Mouse (Mus musculus): ENCODE measurements around the gene Tdrd7. TPM values are rescaled to one million over a fixed set of nuclear protein-coding genes. Genes with fewer than 3 reads are reported as not detected.

Gene Tdrd7
- total RNA-seq, 2 experiments from 2014 or later, result 9.1 to 9.4 TPM

DNA sequence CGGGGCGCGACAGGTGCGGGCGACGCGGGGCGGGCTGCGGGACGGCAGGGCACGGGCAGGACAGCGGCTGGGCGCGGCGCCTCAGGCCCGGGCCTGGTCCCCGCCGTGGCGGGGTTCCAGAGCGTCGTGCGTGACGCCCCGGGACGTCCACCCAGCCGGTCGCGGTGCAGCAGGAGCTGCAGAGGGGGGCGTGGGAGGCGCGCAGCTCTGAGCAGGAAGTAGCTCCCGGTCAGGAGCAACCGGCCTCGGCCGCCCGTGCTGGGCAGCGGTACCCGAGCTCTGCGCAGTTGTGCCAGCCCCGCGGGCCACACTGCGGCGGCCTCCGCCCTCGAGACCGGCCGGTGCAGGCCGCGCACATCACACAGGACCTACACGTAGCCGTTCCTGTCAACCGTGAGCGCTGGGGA lies 7.3 kb downstream of the Tdrd7 start:
- peak; percentile 69 for DNase-seq

DNA sequence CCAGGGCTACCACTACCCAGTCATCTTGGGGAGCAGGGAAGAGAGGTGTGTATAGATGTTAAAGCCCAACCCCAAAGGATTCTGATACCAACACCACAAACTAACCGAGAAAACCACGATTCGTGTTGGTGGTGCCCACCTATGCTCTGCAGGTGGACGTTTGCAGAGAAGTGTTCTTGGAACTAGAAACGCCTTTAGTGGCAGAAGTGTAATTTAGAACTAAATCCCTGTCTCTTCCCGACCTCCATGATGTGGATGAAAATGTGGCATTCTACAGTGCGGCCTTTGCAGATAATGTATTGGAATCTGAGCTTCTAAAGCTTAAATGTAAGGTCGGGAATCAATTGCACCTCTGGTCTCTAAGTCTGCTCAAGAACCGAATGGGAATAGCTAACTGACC lies 7.8 kb downstream of the Tdrd7 start:
- no peak for DNase-seq

DNA sequence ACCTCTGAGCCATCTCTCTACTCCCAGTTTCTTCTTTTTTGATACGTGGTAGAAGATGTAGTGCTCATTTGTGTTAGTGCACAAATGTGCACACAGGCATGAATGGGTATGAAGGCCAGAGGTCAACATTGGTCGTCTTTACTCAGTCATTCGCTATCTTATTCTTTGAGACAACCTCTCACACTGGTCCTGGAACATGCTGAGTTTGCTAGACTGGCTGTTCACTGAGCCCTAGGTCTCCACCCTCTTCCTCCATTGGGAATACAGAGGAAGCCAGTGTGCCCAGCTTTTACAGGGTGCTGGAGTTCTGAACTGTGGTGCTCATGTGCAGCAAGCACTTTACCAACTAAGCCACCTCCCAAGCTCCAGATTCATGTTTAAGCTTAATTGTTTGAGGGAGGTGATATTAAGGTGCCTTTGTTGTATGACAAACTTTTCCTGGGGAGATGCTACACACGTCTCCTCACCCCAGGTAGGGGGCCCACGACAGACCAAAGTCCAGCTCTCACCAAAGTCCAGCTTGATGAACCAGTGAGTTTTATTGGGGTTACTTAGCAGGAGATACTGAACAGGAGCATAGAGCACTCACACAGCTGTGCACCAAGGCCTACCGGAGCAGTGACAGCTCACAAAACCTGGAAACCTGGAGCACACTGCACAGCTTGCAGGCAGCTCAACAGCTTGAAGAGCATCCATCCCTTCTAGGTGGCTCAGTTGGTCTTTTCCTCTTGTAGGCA lies 12.0 kb downstream of the Tdrd7 start:
- DNase-seq, result no peak

DNA sequence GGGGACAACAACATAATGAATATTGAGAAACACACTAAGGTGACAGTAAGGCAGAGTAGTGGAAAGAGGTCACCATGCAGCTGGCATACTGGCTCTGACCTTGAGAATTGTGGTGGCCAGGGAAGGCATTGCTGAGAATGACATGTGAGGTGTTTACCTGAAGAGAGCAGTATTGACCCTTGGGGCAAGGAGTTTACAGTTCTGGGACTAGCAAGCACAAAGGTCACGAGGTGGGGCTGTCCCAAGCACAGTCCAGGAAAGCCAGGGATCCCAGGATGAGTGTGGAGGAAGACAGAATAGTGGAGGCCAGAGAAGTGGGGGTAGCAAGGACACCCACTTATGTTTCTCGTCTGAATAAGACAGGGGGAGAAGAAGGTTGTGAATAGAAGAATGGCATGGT lies 14.8 kb downstream of the Tdrd7 start:
- no peak for DNase-seq

DNA sequence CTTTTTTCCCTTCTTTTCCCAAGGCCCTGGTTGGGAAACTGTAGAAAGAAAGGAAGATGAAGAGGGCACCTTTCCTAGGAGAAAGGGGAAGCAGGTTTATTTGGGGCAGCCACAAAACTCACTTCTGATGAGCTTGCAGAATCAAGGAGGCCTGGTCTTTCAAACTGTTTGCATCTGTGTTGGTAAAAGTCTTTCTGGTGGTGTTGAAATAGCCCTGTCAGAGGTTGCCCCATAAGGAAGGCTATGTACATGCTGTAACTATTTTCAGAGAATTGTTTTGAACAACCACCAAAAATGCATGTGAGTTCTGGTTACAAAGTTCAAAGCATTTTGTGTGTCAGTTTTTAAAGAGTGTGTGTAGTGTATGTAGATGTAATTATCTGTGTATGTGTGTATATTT lies 15.9 kb downstream of the Tdrd7 start:
- no peak for DNase-seq

DNA sequence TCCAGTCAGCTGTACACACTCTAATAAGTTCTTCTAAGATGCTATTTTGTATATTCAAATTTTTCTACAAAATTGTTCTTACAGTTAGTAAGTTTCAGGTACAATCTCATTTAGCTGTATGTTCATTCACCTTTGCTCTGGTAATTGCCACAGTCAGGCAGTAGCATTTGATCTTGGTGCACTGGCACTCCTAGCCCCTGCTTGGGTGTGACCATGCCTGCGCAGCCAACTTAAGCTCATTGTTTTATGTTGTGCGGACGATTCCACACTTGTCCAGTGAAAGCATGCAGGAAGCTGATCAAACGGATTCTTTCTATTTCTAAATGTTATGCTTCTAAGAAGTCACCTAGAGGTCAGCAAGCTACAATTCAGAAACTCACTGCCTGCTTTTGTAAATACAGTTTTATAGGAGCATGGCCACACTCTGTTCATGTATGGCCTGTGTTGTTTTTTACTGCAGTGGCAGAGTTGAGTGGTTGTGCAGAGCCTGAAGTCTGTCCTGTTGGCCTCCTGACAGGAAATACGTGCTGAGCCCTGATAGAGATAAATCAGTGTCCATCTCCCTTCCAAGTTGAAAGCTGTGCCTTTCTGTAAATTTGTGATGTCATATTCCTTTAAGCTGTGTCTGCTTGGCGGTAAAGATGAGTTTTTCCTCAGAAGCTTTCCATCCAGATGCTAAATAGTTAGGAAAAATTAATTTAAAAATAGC lies 25.4 kb downstream of the Tdrd7 start:
- no peak for DNase-seq

DNA sequence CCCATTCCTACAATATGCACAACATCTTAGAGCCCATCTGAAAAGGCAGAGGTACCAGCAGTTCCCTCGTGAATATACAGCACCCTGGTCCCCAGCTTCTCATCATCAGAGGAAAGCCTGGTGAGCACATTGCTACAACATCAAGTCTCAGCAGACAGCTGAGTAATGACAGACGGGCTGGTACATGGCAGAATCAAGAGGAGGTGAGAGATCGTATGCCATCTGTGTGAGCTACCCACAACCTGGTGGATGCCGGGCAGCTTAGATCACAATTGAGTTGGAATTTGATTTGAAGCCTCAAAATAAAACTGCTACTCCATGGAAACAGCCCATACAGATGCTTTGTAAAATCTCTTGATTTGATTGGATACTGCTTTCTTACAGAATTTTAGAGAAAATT lies 33.4 kb downstream of the Tdrd7 start:
- no peak for DNase-seq

DNA sequence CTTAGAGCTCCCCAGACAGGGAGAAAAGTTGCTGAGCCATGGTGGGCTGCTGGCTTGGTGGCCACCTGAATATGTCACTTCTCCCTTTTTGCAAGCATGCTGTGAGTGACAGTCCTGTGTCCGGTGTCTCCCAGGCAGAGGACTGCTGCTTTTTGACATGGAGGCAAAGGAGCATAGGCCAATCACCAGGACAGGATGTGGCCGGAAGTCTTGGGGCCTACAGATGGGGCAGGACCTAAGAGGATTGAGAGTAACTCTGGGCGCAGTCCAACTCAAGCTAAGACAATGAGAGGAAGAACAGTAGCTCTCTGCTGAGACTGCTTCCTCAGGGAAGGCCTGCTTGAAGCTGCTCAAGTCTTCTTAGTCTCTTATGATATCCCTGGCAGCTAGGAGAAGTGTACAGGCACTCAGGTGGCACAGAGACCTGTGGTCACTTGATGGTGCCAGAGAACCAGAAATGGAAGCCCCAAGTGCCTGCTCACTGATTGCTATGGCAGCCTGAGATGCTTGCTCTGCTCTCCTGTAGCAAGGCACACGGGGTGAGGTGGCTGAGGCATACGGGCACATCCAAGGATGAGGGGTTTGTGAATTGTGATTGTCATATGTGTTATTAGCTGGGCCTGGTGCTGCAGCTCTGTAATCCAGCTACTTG lies 43.1 kb downstream of the Tdrd7 start:
- no peak for DNase-seq

DNA sequence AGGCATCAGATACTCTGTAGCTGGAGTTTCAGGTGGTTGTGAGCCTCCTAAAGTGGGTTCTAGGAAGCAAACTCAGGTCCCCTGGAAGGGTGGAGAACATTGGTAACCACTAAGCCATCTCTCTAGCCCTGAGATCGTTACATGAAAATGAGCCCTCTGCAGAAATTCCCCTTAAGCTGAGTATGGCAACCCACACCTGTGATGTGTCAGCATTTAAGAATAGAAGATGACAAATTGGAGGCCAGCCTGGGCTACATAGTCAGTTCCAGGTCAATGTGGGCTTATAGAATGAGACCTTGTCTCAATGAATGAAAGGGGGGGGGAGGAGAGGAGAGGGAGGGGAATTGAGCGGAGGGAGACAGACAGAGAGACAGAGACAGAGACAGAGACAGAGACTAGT lies 46.6 kb downstream of the Tdrd7 start:
- DNase-seq, result no peak

DNA sequence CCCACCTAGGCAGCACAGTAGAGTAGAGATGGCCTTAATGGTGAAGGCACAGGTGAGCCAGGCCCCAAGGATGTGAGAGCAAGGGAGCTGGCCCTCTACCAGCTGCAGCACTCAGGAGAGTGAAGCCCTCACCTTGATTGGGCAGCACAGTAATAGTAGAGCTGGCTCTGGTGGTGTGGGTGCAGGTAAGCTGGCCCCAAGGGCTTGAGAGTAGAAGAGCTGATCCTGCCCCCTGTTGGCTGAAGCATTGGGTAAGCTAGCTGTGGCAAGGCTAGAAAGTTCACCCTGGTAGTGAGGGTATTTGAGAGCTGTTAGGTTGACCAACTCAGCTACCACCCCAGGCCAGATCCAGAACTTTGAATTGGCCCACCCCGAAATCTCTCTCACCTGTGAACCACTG lies 50.5 kb downstream of the Tdrd7 start:
- no peak for DNase-seq

DNA sequence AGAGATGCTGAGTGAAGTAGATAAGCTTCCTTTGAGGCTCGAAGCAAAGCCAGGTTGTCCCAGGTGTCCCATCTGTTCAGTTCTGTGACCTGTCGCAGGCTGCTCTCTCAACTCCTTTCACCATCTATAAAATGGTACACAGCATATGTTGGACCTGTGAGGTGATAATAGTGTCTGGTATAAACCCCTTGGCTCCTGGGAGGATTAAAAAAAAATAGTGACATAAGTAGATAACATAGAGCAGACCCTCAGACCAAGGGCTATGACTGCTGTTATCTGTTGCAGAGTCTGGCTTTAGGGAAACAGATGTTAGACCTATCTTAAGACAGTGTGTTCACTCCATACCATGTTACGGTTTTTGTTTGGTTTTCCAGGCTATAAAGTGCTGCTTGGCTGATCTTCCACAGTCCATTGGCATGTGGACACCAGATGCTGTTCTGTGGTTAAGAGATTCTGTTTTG lies 57.9 kb downstream of the Tdrd7 start:
- no peak for DNase-seq

DNA sequence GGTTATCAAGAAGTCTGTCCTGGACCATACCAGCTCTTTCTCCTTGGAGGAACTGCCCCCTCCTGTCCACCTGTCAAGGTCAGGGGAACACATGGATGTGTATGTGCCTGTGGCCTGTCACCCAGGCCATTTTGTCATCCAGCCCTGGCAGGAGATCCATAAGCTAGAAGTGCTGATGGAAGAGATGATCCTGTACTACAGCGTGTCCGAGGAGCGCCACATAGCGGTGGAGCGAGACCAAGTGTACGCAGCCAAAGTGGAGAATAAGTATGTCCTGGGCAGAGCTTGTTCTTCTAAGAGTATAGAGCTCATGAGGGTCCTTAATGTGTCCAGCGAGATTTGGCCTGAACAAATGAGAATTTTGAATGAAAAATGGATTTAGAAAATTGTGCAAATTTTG lies 60.8 kb downstream of the Tdrd7 start:
- no peak for DNase-seq

DNA sequence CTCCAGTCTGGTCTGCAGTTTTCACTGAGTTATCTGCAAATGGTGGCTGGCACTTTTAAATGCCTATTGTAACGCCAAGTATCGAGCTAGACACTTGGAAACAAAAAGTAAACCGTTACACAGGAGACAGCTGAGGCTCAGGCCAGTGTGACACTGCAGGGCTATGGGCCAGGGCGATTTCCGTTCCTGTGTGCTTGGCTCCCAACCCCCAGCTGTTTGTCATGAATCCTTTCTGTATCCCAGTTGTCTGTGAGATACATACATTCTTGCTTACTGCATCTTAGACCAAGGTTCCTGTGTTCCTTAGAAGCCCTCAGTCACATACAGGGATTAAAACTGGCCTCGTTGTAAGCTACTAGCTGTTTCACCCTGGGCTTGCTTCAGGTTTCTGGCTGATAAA lies 63.1 kb downstream of the Tdrd7 start:
- no peak for DNase-seq

DNA sequence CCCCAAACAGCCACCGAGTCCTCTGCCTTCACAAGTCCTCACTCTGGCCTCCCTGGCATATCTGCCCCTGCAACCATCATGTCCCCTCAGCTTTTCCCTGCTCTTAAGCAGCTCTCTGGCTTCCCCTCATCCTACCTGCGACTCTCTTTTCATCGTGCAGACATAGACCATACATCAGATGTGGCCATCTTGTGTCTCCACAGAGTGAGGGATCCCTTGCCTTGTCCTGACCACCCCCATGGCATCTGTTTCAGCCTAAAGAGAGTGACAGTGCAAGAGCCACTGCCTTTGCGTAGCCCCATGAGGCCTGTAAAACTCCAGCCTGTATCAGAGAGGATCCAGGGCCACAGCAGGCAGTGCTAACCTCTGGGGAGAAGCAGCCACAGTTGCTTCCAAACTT lies 63.6 kb downstream of the Tdrd7 start:
- DNase-seq, result no peak

DNA sequence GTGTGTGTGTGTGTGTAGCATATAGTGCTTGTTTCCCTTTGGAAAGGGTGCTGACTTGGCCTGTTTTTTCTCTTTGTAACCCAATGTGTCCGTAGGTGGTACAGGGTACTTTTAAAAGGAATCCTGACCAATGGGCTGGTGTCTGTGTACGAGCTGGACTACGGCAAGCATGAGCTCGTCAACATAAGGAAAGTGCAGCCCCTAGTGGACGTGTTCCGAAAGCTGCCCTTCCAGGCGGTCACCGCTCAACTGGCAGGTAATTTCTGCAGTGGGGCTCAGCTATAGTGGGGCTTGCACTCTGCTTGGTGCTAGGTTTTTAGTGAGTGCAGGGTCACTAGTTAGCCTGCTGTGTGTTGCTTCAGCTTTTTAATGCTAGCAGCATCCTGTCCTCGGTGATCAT lies 64.4 kb downstream of the Tdrd7 start:
- no peak for DNase-seq

DNA sequence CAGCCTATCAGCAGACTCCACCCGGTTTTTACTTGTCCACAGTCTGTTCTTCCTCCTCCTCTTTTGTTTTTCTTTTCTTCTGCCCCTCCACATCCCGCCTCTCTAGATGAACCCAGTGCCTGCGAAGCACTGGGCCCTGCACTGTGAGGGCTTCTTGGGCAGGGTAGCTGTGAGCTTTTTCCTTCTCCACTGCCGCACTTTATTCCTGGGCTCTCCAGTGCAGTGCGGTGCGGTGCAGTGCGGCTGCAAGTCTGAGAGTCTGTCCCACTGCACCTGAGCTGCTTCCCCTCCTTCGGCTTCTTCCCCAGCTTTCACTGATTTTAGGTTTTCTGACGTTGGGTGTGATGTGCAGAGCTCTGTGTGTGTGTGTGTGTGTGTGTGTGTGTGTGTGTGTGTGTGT lies 67.3 kb downstream of the Tdrd7 start:
- no peak for DNase-seq

DNA sequence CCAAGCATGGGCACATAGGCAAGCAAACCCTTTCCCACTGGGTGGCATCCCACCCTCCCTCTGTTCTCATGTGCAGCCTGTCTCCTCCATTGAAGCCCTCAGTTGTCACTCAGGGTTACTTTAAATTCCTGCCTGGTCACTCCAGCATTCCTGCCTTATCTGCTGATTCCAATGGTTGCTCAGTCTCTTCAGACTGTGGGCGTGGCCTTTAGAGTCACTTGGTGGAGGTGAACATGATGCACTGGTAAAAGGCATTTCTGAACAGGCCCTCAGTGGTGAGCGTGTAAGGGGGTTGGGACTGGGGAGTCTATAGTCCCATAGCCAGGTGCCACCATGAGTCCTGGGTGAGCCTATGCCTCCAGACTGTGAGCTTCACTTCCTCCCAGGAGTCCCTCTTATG lies 68.1 kb downstream of the Tdrd7 start:
- DNase-seq, result no peak

DNA sequence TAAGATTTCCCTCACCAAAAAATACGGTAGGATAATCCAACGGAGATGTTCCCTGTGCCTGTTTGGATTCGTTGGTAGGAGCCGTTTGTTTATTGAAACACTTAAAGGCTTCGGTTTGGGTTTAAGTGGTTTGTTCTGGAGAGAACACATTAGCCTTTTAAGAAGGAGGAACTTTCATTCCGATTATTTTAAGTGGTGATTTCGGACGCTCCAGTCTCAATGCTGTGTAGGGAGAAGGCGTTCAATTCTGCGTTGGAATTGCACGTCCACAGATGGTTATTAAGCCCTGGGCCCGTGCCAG lies 73.4 kb downstream of the Tdrd7 start:
- no peak for DNase-seq

DNA sequence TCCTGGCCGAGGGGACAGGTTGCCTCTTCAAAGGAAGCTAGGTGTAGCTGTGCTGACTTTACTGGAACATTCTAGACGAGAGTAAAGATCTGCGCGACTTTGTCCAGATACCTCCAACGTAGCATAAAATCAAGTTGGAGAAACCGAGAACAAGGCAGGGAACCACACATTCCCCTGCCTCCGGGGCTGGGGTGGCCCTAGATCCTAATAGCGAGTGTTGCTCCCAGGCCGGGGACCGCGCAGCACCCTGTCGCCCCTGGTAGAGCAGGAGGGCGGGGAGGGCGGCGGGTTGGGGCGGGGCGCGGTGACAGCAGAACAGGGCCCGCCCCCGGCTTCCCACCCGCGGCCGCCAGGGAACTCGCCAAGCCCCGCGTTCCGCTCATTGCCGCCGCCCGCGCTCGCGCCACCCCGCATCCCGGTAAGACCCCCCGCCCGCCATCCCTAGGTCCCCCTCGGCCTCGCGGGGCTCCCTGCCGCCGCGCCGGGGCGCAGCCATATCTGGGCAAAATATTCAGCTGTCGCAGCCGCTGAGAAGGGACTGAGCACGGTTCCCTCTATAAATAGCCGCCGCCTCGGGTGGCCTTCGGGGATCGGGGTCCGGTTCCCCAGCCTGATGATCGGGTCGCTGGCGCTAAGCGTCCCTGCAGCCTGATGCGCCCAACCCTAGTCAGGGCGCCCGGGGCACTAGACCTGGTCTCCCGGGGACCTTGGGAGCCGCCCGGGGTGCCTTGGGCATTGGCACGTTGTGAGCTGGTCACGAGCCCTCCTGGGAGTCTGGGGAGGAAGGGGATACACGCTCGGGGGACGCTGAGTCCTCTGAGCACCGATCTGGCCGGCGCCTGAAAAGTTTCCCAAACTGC lies 74.0 kb downstream of the Tdrd7 start, which contains the start of gene Tmod1:
Gene Tmod1, plus strand, starts transcription at position 44 of the 860 bp plus-strand sequence.
- DNase-seq, result peak; percentile 78

DNA sequence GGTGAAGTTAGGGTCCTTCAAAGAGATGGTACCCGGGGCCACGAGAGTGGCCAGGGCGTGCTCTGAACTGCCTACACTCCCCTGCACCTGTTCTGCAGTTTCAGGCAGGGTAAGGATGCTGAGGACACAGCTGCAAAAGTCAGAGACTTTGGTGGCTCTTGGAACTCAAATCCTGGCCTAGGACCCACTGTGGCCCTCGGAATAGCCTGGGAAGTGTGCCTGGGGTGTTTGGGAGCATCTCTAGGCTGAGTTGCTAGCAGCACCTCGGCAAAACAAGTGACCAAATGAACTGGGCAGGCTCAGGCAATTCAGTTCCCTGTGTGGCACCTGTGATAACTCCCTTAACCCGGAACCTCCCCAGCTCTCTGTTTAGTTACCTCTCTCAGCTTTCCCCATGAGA lies 74.8 kb downstream of the Tdrd7 start:
- DNase-seq, result no peak

DNA sequence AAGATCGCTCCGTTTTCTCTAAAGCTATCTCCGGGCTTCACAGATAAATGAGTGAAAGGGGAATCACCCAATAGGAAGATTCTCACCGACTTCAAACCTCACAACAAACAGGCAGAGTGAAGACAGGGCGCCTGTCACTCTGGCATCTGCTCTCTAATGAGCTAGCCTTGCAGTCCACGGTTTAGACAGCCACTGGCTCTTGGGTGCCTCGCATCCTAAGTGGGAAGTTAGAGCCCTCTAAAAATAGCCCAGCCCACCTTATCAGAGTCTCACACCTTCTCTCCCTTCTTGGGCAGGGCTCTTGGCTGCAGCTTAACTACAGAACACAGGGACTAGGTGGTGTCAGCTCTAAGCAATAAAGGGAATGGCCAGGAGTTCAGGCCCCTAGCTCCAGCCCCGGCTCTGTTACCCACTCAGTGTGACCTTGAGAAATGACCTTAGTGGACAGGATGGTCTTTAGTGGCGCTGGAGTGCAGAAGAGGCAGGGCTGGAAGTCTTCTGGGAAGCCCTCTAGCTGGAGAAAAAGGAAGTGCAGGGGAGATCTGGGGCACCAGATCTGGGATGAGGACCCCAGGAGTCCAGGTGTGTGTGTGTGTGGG lies 75.6 kb downstream of the Tdrd7 start:
- no peak for DNase-seq
